Mouse (Mus musculus) intestine, embryonic 15.5 days (tissue): ENCODE results near the gene Tsga10ip. TPM values are rescaled to one million over a fixed set of nuclear protein-coding genes. Genes with fewer than 3 reads are reported as not detected.

ENCODE experiments used
- ATAC-seq: fragments of 200-750 bp; cut with Nextera tagmentation; 2 replicates; pipeline ENCODE4 v1.8.0; 2017; ENCODE audit warnings: moderate TSS enrichment, moderate library complexity
- H3K27ac ChIP-seq: fragments of 300-500 bp; sonication (generic); 2 replicates; pipeline ENCODE4 v1.5.1; 2015; ENCODE audit warnings: mild to moderate bottlenecking, inconsistent platforms
- H3K27me3 ChIP-seq: fragments of 300-500 bp; sonication (generic); replicated peaks from 2 replicates; pipeline ENCODE4 v1.6.1; 2015; ENCODE audit warnings: inconsistent platforms
- H3K36me3 ChIP-seq: fragments of 300-500 bp; sonication (generic); 2 replicates; pipeline ENCODE4 v1.6.1; 2015; ENCODE audit warnings: inconsistent platforms
- H3K4me1 ChIP-seq: fragments of 300-500 bp; sonication (generic); replicated peaks from 2 replicates; pipeline ENCODE4 v1.6.1; 2015; ENCODE audit warnings: inconsistent platforms
- H3K4me2 ChIP-seq: fragments of 300-500 bp; sonication (generic); replicated peaks from 2 replicates; pipeline ENCODE4 v1.6.1; 2015; ENCODE audit warnings: mild to moderate bottlenecking, inconsistent platforms
- H3K4me3 ChIP-seq: fragments of 300-500 bp; sonication (generic); replicated peaks from 2 replicates; pipeline ENCODE4 v1.5.1; 2015; ENCODE audit warnings: inconsistent platforms
- H3K9ac ChIP-seq: fragments of 300-500 bp; sonication (generic); 2 replicates; pipeline ENCODE4 v1.6.1; 2015; ENCODE audit warnings: inconsistent platforms
- H3K9me3 ChIP-seq: fragments of 300-500 bp; sonication (generic); 2 replicates; pipeline ENCODE4 v1.6.1; 2016; ENCODE audit warnings: inconsistent platforms
- WGBS: fragments of 180-500 bp; shearing (Covaris S2); methylation state at CpG from one replicate; pipeline ENCODE4 v1.1.7; 2015; 5-methylcytosine and 5-hydroxymethylcytosine counted together
- polyA plus RNA-seq: library from polyadenylated mRNA; unstranded; fragments of >200 nt; fragmentation: Nextera tagmentation; extraction: Ambion mirVana; gene quantifications from 2 replicates; pipeline ENCODE4 v1.2.1, GENCODE M21; 2015

Gene Tsga10ip
- polyA plus RNA-seq, 1 experiment from 2014 or later, result 4.3 TPM

DNA sequence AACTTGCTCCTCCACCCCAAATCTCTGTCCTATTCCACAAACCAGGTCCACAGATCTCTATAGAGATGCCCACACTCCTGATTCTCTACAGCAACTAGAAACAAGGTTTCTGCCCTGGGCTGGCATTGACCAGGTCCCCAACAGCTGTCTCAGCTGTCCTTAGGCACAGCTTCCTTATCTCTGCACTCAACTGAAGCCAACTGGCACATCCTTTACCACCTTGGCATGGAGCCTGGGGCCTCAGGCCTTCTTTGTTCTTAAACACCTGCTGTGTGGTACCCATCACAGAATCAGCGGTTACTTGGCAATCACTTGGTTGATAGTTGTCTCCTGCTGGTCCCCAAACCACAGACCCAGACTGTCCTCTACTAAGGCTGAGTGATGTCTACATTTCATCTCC, 28.1 kb upstream of the Tsga10ip start:
- ATAC-seq, result no peak
- 84% methylated on average over 1 of the region's 1 CpGs for WGBS
- Histone ChIP-seq H3K36me3 (peaks cover 9% of the 10 kb centered on the region), H3K4me3 (no peak overlapping the region), H3K9me3 (no peaks in the 10 kb centered on the region), H3K27ac (no peak overlapping the region), H3K9ac (no peak overlapping the region), H3K4me1 (peaks cover 32% of the 10 kb centered on the region), H3K27me3 (no peaks in the 10 kb centered on the region), H3K4me2 (no peak overlapping the region)

DNA sequence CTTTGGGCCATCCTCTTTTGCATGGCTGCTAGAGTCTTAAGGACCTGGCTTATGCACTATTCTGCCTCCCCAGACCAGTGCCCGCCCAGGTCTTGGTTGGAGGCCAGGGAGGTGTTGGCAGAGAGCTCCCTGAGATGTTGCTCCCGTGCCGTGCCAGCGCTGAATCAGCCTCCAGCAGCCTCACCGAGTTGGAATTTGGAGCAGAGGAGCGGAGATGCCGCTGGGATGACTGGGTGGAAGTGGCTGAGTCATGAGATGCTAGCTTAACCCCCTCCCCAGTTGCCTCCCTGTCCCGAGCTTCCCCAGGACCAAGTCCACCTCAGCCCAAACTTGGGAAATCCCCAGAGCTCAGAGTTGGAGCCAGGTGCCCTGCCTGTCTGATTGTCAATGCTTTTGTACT, 27.5 kb upstream of the Tsga10ip start:
- no peak overlapping the region for H3K9ac ChIP-seq
- H3K4me1 ChIP-seq, result peaks cover 32% of the 10 kb centered on the region
- H3K36me3 ChIP-seq, result peaks cover 9% of the 10 kb centered on the region
- 65% methylated on average over 8 of the region's 8 CpGs for WGBS
- no peaks in the 10 kb centered on the region for H3K27me3 ChIP-seq
- ATAC-seq, result no peak
- no peak overlapping the region for H3K27ac ChIP-seq
- H3K9me3 ChIP-seq, result no peaks in the 10 kb centered on the region
- H3K4me3 ChIP-seq, result no peak overlapping the region
- no peak overlapping the region for H3K4me2 ChIP-seq

DNA sequence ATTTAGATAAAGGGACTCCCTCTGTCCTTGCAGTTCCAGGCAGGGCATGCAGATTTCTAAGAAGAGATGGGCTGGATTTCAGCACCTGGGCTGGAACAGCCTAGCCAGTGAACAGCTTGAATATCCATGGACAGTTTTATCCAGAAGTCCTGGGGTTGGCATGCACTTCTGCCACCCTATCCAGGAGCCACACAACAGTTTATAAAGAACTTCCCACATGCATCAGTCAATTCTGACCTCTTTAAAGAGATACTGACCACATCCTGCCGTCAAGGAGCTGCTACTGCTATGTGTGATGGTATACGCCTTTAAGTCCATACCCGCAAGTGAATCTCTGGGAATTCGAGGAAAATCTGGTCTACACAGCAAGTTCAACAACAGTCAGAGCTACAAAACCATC, 26.9 kb upstream of the Tsga10ip start:
- Histone ChIP-seq H3K27me3 (no peaks in the 10 kb centered on the region), H3K4me1 (peaks cover 32% of the 10 kb centered on the region), H3K27ac (no peak overlapping the region), H3K36me3 (peaks cover 9% of the 10 kb centered on the region), H3K9ac (no peak overlapping the region), H3K4me3 (no peak overlapping the region), H3K4me2 (no peak overlapping the region), H3K9me3 (no peaks in the 10 kb centered on the region)
- whole genome bisulfite sequencing, result 76% methylated on average over 4 of the region's 4 CpGs
- ATAC-seq, result no peak

DNA sequence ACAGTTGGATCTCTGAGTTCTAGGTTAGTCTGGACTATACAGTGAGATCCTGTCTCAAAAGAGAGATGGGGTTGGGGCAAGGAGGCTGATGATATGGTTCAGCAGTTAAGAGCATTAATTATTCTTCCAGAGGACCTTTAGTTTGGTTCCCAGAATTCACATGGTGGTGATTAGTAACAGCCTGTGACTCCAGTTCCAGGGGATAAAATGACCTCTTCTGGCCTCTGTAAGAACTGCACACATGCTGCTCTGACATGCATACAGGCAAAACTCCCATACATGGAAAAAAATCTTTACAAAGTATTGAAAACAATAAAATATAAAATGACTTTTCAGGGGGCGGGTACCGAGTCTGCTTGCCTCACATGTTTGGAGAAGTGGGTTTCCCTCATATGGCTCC, 25.8 kb upstream of the Tsga10ip start:
- no peaks in the 10 kb centered on the region for H3K9me3 ChIP-seq
- H3K36me3 ChIP-seq, result peaks cover 9% of the 10 kb centered on the region
- H3K27me3 ChIP-seq, result no peaks in the 10 kb centered on the region
- H3K4me3 ChIP-seq, result no peak overlapping the region
- no peak overlapping the region for H3K4me2 ChIP-seq
- H3K27ac ChIP-seq, result no peak overlapping the region
- ATAC-seq, result no peak
- no peak overlapping the region for H3K9ac ChIP-seq
- H3K4me1 ChIP-seq, result peaks cover 31% of the 10 kb centered on the region
- 80% methylated on average over 2 of the region's 2 CpGs for WGBS

DNA sequence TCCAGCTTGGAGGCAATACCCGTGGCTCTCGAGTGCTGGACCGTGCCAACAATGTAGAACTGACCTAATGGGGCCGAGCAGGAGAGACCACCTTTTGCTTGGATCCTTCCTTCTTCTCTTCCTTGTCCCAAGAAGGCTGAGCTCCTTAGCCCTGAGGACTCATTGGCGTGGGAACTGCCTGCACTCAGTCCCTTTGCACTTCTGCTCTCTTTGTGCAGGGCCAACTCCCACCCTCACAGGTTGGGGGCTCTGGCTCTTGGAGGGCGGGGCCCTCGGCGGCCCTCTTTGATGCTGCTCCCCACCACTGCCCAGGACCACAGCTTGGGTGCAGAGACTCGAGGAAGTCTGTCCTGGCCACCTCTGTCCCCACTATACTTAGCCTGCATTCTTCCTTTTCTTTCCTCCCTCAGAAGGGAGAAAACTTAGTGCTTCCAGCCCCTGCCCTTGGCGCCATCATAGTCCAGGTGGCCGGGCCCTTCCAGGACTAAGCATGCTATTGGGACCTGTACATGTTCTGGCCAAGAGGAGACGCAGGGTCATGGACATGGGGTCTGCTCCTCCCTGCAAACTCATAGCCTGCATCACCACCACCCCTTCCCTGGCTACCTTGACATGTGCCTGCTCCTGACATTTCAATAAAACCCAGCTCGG, 24.4 kb upstream of the Tsga10ip start:
- no peak overlapping the region for H3K9ac ChIP-seq
- H3K4me3 ChIP-seq, result peak overlapping the region; percentile 83; the same call in 1 of the 2 replicates

DNA sequence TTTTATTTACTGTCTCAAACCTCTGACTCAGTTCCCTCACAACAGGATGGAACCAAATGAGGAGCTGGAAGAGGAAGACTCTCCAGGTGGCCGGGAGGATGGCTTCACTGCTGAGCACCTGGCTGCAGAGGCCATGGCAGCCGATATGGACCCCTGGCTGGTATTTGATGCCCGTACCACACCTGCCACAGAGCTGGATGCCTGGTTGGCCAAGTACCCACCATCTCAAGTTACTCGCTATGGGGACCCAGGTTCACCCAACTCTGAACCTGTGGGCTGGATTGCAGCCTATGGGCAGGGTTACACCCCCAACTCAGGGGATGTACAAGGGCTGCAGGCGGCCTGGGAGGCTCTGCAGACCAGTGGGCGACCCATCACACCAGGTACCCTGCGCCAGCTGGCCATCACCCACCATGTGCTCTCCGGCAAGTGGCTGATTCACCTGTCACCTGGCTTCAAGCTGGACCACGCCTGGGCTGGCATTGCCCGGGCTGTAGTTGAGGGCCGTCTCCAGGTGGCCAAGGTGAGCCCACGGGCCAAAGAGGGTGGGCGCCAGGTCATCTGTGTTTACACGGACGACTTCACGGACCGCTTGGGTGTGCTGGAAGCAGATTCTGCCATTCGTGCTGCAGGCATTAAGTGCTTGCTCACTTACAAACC, 23.7 kb upstream of the Tsga10ip start:
- Histone ChIP-seq H3K9me3 (no peaks in the 10 kb centered on the region), H3K27me3 (no peaks in the 10 kb centered on the region), H3K36me3 (peaks cover 11% of the 10 kb centered on the region), H3K27ac (no peak overlapping the region), H3K4me1 (peaks cover 28% of the 10 kb centered on the region), H3K4me2 (peak overlapping the region; percentile 64), H3K4me3 (peak overlapping the region; percentile 83), H3K9ac (peak overlapping the region; percentile 90)
- no peak for ATAC-seq
- 79% methylated on average over 18 of the region's 18 CpGs for WGBS

More for the DNA sequence above, 24.4 kb upstream of the Tsga10ip start:
- ATAC-seq, result no peak
- H3K27ac ChIP-seq, result no peak overlapping the region
- H3K27me3 ChIP-seq, result no peaks in the 10 kb centered on the region
- peak overlapping the region; percentile 64 for H3K4me2 ChIP-seq
- H3K9me3 ChIP-seq, result no peaks in the 10 kb centered on the region
- WGBS, result 92% methylated on average over 13 of the region's 13 CpGs
- peaks cover 28% of the 10 kb centered on the region for H3K4me1 ChIP-seq
- H3K36me3 ChIP-seq, result peaks cover 11% of the 10 kb centered on the region

DNA sequence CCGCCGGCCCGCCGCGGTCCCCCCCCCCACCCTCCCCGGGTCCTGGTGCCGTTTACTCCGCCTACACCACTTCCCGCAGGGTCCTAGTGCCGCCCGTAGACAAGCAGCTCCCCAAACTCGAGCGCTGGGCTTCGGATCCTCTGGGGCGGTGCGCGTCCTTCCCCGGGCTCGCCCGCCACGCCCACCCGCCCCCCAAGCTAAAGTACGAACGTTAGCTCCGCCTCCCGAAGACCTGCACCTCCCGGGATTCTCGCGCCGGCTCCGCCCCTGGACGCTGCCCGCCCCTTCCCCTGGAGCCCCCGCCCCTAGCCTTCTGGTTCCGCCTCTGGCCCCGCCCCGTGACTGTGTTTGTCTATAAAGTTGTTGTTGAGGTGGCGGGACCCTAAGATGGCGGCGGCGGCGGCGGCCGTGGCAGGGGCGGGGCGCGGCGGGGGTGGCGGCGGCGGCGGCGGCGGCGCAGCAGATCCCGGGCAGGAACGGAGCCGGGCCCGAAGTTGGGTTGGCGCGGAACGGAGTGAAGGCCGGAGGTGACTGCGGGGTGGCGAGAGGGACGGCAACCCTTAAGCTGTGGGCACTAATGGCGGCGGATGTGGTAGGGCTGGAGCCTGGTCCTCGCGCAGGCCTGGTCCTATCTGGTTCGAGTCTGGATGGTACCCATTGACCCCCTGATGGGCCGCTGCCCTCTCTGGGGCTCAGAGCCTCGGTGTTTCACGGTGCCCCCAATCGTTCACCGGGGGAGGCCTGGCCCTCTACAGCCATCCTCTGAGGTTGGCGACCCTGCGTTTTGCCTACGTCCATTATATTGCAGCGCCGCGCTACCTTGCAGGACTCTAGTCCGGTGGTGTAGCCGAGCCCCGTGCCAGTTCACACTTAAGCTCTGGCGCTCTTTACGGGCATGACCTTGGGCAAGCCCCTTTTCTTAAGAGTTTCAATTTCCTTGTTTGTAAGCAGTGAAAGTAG, 22.7 kb upstream of the Tsga10ip start, which contains the start of the genes Drap1 and AI837181:
Gene Drap1 (minus strand): TSS at position 198 of the 960 bp plus-strand sequence.
Gene AI837181 (plus strand): TSS at position 363 of the 960 bp plus-strand sequence.
- under 1% methylated on average over 86 of the region's 87 CpGs for WGBS
- H3K9me3 ChIP-seq, result no peaks in the 10 kb centered on the region

DNA sequence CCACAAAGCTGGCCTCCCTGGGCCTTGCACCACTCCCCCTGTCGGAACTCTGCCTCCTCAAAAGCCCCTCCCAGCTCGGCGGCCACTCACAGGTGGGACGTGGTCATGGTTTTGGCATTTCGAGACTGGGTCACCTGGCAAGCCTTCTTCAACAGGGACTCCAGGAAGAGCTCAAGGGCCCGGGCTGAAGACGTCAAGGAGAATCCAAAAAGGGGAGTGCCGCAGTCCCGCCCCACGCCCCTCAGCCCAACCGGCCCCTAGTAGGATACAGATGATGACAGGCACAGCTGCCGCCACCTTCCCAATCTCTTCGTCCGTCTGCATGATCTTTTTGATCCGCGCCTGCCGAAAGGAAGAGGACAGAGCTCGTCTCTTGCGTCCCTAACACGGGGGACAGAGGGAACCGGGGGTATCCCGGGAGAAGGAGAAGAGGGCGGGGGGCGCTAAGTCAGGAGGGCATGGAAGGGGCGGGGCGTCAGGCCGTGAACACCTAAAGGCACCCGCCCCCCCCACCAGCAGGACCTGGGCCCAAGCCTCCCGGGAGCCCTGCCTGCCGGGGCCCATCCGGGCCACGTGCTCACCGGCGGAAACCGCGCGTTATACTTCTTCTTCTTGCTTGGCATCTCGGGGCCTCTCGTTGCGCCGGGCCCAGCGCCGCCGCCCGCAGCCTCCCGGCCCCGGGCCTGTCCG, 21.9 kb upstream of the Tsga10ip start:
- peaks cover 17% of the 10 kb centered on the region for H3K36me3 ChIP-seq
- 2% methylated on average over 45 of the region's 48 CpGs for WGBS

More for the DNA sequence above, 22.7 kb upstream of the Tsga10ip start, which contains the start of the genes Drap1 and AI837181:
- no peaks in the 10 kb centered on the region for H3K27me3 ChIP-seq
- ATAC-seq, result peak; percentile 94
- H3K4me2 ChIP-seq, result peak within 1 kb of the TSS; percentile 92
- peak within 1 kb of the TSS; percentile 90 for H3K9ac ChIP-seq
- H3K36me3 ChIP-seq, result peaks cover 17% of the 10 kb centered on the region
- H3K27ac ChIP-seq, result peak within 1 kb of the TSS; percentile 94
- H3K4me3 ChIP-seq, result peak within 1 kb of the TSS; percentile 83
- H3K4me1 ChIP-seq, result peaks cover 28% of the 10 kb centered on the region

DNA sequence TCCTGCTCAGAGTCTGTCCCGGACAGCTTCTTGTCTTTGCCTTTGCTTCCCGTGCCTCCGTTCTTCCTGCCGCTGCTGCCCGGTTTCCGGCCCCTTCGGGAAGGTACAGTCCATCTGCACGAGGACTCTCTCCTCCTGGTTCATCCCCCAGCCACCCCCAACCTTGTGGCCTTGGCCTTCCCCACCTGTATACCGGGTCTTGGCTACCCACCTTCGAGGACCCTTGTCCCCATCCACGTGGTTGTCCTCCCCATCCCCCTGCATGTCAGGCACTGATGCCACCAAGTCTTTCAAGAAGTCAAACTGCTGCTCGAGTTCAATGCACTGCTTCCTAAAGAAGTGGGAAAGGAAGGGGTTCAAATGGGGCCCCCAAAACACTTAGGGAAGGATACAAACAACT, 21.2 kb upstream of the Tsga10ip start:
- Histone ChIP-seq H3K27ac (no peak overlapping the region), H3K4me1 (peaks cover 28% of the 10 kb centered on the region), H3K4me3 (peak overlapping the region; percentile 83), H3K9ac (peak overlapping the region; percentile 85), H3K4me2 (peak overlapping the region; percentile 92), H3K36me3 (peaks cover 17% of the 10 kb centered on the region), H3K9me3 (no peaks in the 10 kb centered on the region), H3K27me3 (no peaks in the 10 kb centered on the region)
- ATAC-seq, result no peak
- WGBS, result 65% methylated on average over 12 of the region's 12 CpGs

More for the DNA sequence above, 21.9 kb upstream of the Tsga10ip start:
- H3K27me3 ChIP-seq, result no peaks in the 10 kb centered on the region
- peak overlapping the region; percentile 83 for H3K4me3 ChIP-seq
- peaks cover 28% of the 10 kb centered on the region for H3K4me1 ChIP-seq
- peak overlapping the region; percentile 92 for H3K4me2 ChIP-seq
- H3K9ac ChIP-seq, result peak overlapping the region; percentile 85
- ATAC-seq, result peak; percentile 80
- H3K9me3 ChIP-seq, result no peaks in the 10 kb centered on the region
- H3K27ac ChIP-seq, result peak overlapping the region; percentile 94

DNA sequence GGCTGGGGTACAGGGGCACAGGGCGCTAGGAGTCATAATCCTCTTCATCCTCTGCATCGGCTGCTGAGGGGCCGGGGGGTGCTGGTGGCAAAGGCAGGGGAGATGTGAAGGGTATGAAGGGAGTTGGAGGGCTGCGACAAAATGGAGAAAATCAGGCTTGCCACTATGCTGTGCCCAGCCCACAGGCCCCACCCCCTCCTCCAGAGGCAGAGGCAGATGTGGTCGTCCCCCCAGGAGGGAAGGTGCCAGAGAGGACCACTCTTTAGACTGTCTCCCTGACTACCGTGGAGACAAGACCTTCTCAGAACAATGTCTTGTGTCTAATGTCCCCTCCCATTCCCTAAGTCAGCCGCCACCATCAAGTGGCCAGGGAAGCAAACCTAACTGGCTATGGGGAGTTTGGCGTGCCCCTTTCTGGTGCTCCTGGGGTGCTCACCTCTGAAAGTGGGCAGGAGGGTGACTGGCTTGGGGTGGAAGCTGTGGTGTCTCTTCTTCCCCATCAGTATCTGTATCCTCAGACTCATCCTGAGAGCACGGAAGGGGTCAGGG, 20.6 kb upstream of the Tsga10ip start:
- Histone ChIP-seq H3K4me2 (peak overlapping the region; percentile 92; the same call in 1 of the 2 replicates), H3K4me1 (peaks cover 27% of the 10 kb centered on the region), H3K4me3 (0 out of 2 replicates have a peak overlapping the region, but pooled peaks have one; percentile 83), H3K9ac (peak overlapping the region; percentile 85; the same call in 1 of the 2 replicates), H3K36me3 (peaks cover 17% of the 10 kb centered on the region), H3K9me3 (no peaks in the 10 kb centered on the region), H3K27ac (no peak overlapping the region), H3K27me3 (no peaks in the 10 kb centered on the region)
- WGBS, result 87% methylated on average over 9 of the region's 9 CpGs
- no peak for ATAC-seq

DNA sequence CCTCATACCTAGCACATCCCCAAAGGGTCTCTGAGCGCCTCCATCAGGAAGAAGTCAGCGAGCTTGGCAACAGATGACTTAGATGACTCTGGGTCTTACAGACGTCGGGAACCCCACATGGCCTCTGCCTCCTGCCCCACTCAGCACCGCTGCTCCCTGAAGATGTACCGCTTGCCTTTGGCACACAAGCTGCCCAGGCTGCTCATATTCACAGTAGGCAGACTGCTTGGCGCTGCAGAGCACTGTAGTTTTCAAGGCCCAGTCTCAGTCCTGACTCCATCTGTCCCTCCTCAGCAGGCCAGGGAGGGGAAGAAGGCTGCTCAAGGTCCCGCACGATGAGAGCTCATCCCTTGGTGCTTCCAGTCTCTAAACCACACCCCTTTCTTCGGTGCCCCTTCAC, 19.9 kb upstream of the Tsga10ip start:
- Histone ChIP-seq H3K36me3 (peaks cover 17% of the 10 kb centered on the region), H3K4me2 (no peak overlapping the region), H3K27me3 (no peaks in the 10 kb centered on the region), H3K27ac (no peak overlapping the region), H3K4me3 (no peak overlapping the region), H3K9ac (no peak overlapping the region), H3K4me1 (peaks cover 25% of the 10 kb centered on the region), H3K9me3 (no peaks in the 10 kb centered on the region)
- WGBS, result 87% methylated on average over 10 of the region's 10 CpGs
- ATAC-seq, result no peak
